Mouse (Mus musculus) cerebellum, adult 8-10 months (tissue): ENCODE results near the gene Tsga10ip.
A peak's percentile ranks its signal among the peaks of the same experiment; 100 is the strongest.
"Not testable (repeated sequence)": the region's sequence is repeated elsewhere in the genome, so short reads cannot be mapped to it uniquely, and the experiment has no call there.

Experiments used
- DNase-seq: peaks from one replicate; pipeline ENCODE4 v3.0.0; 2022

The Tsga10ip gene

GRCm38 (mm10) chr19:5388011-5388441 is 14.3 kb downstream of the Tsga10ip start:
- DNase-seq, result no peak

GRCm38 (mm10) chr19:5384715-5385114 is 17.6 kb downstream of the Tsga10ip start:
- DNase-seq, result no peak

GRCm38 (mm10) chr19:5383326-5383725 is 19.0 kb downstream of the Tsga10ip start:
- DNase-seq, result no peak

DNA sequence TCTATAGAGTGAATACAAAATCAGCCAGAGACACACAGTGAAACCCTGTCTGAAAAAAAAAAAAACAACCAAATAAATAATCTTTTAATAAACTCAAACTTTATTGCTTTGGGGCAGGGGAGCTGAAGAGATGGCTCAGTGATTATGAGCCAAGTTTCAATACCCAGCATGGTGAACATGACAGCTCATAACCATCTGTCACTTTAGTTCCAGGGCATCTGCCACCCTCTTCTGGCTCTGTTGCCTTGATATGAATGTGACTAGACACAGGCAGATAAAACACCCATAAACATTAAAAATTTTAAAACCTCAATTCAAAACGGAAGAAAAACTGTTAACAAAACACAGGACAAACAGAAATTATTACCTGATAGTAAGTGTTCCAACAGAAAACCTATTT is 24.9 kb downstream of the Tsga10ip start:
- DNase-seq, result no peak

- DNase-seq, result no peak
Measured at GRCm38 (mm10) chr19:5374748-5375147, 27.6 kb downstream of the Tsga10ip start.

- DNase-seq, result no peak
Measured at GRCm38 (mm10) chr19:5374177-5374576, 28.1 kb downstream of the Tsga10ip start.

DNA sequence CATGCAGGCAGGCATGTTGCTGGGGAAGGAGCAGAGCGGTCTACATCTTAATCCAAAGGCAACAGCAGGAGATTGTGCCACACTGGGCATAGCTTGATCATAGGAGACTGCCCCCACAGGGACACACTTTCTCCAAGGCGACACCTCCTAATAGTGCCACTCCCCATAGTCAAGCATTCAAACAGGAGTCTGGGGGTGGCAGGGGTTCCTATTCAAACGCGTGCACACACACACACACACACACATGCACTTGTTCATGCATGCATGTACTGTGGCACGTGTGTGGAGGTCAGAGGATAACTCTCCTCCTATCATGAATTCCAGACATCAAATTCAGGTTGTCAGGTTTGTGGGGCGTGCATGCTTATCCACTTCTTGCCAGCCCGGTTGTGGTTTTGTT is 29.6 kb downstream of the Tsga10ip start:
- no peak for DNase-seq

DNA sequence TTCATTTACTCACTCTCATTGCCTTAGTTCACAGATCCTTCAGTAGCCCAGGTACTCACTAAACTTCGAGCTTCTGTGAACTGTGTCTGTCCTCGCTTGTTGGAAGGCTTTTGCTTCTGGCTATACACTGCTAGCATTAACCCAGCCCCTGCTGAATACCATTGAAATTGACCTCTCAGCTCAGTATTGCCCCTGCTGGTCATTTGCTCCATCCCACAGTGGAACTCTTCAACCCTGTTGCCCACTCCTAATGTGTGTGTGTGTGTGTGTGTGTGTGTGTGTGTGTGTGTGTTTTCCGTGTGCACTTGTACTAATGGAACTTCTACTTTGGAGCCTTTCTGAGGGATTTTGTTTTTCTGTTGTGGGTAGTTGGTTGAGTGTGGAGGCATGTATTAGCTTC is 31.4 kb downstream of the Tsga10ip start:
- no peak for DNase-seq

DNA sequence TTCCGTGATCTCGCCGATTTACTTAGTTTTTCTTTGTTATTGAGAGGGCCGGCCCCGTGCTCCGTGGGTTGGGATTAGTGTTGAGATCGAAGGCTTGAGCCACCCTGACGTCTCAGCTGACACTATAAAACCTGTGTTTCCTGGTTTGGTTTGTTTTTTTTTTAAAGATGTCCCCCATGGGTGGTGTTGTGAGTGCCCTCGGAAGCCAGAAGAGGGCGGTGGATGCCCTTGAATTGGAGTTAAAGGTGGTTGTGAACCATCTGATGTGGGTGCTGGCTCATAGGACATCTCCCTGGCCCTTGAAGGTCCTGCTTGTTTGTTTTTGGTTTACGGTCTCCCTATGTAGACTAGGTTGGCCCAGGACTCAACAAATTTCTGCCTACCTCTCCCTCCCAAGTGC is 34.9 kb downstream of the Tsga10ip start:
- no peak for DNase-seq

DNA sequence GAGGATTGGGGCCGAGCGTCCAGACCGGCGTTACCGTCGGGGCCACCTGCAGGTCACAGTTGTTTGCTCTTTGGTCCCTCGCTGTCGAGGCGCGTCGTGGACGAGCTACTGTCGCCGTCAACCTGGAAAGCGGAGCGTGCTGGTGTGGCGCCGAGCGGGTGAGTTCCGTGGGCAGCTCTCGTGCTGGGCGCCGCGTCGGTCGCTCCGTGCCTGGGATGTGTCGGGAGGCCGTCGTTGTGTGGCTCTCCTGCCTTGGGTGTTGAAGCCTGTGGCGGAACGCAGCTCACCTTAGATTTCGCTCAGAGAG is 35.3 kb downstream of the Tsga10ip start, which contains the start of gene Banf1:
Banf1 (minus strand) TSS at position 116 of the 307 bp plus-strand sequence.
- DNase-seq, result no peak

- DNase-seq, result peak; percentile 97
Measured at GRCm38 (mm10) chr19:5366175-5367052, 35.9 kb downstream of the Tsga10ip start, which contains the start of gene Eif1ad. Gene Eif1ad, plus strand, starts transcription at chr19:5366741.

DNA sequence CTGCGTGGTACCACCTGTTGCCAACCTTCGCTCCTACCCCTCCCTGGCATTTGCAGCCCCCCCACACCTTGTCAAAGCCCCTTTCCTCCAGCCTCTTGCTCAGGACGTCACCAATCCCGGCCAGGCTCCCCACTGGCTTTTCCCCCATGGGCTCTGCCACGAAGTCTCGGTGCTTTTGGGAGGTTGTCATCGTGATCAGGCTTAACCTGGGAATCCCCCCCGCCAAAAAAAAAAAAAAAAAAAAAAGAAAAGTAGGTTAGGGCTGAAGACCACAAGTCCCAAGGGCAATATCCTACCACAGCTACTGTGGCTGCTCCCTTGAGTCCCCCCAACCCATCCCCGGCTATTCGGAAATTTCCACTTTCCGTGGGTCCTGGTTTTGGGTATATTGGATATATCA is 36.6 kb downstream of the Tsga10ip start:
- no peak for DNase-seq

GRCm38 (mm10) chr19:5364124-5364523 is 38.2 kb downstream of the Tsga10ip start:
- no peak for DNase-seq

DNA sequence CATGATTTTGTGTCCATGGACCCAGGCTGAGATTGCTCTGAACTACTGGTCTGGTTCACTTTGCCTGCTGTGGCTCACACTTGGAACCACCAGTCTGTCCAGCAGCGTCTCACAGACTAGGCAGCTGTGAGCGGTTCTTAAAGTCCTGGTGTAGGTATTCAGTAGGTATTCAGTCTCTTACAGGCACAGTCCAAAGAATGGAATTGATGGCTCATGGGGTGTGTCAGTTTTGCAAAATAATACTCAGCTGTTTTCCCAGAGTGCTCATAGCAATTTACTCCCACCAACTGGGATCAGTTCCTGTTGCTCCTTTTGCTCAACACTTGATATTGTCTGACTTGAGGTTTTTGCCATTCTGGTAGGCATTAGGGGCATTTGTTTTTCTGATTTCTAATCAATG is 40.1 kb downstream of the Tsga10ip start:
- DNase-seq, result no peak

DNA sequence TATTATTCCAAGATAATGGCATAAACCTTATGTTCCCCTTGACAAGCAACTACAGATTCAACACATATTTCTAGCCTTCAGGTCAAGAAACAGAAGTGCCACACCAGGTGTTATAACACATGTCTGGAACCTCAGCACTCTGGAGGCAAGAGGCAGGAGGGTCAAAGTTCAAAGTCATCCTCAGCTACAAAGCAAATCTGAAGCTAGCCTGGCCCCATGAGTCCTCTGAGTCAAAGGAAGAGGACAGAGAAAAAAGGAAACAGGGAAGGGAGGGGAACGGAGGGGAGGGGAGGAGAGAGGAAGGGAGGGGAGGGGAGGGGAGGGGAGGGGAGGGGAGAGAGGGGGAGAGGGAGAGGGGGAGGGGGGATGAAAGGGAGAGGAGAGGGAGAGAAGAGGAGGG is 46.2 kb downstream of the Tsga10ip start:
- DNase-seq, result no peak

DNA sequence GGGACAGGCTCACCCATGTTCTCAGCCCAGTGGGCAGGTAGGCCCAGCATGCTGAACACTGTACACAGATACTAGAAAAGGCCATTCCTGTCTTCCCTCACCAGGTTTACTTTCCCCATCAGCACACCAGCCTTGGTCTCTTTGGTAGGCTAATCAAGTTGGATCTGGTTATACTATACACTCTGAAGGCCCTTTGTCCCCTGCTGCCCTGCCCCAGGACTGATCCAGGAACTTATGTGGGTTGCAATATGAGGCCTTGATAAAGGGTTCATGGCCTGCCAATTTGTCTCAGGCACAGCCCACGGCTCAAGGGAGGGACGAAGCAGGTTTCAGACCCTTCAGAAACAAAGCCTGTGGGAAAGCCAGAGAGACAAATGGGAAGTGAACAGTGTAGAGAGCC is 48.7 kb downstream of the Tsga10ip start:
- no peak for DNase-seq

DNA sequence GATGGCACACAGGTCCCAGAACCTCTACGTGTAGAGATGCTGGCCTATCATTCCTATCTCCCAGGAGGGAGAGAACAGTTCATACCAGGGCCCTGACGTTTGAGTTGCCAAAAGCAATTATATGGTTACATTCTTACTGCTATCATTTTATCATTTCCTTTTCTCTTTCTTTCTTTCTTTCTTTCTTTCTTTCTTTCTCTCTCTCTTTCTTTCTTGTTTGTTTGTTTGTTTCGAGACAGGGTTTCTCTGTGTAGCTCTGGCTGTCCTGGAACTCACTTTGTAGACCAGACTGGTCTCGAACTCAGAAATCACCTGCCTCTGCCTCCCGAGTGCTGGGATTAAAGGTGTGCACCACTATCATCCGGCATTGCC is 52.8 kb downstream of the Tsga10ip start, which contains the start of gene Cst6:
Cst6 (minus strand) TSS at position 73 of the 372 bp plus-strand sequence.
- DNase-seq, result not testable (repeated sequence)

DNA sequence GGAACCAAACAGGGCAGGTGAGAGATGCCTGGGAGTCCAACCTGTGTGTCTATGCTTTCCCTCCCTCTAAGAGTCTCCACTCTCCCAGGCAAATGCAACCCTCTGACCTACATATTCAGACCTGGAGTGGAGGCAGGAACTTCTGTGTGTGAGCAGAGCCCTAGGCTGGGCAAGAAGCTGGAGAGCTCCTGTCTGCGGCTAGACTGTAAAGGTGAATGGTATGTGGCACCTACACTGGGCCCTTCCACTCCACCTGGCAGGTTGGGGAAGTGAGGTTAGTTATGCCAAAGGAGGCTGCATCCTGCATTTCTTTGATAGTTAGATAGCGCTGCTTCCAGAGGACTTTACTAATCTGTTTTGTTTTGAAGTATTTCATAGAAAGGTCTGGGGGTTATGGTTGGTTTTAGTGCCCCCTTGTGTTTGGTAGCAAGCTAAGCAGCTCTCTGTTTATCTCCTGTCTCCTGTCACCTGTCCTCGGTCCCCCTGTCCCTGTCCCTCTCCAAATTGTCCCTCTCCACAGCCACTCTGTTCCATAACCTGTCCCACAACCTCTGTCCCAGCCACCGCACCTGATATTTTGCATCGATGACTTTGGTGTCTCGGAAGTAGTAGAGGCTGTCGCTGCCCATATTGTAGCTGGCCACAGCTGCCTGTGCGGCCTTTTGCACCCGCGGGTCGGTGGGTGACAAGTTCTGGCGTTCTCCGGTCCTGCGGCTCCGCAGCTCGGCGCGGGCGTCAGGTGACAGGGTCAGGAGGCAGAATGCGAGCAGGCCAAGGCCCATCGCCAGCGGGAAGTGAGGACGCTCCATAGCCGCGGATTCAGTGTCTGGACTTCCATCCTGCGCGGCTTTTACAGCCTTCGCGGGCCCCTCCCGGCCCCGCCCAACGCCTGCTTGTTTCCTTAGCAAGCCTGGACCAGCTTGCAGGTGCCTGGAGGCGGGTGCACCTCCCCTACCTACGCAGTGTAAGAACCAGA is 53.5 kb downstream of the Tsga10ip start:
- DNase-seq, result peak; percentile 62

- DNase-seq, result no peak
Measured at GRCm38 (mm10) chr19:5348064-5348463, 54.3 kb downstream of the Tsga10ip start.

DNA sequence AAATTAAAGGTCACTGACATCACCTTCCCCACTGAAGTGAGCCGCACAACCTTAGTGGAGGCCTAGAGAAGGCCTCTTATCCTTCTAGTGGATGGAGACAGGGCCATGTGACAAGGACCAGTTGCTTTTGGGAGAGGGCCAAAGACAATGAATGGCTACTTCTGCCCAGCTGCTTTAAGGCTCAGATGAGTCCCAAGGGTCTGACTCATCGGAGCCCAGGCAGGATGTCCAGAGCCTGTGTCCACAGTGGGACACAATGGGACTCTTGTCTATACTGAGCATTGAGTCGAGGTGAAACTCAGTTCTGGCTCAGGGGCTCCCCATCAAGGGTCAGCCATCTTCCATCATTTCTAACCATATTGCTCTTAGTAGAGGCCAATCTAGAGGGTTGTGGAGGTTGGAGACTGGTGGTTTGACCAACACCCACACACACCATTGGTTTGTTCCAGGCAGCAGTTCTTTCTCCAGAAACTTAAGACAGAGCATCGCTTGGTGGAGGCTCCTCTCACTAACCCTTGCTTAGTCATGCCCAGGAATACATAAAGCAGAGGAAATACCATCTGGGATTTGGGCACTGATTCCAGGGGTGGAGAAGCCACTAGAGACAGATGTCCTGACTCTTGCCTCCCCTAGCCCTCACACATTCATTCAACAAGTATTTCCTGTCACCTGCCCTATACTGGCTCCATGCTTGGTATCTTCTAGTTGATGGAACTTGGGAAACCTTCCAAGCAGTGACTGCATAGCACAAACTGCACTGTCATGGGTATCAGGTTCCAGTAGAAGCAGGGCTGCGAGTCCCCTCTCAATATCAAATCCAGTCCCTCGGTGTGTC is 56.8 kb downstream of the Tsga10ip start:
- DNase-seq, result no peak

DNA sequence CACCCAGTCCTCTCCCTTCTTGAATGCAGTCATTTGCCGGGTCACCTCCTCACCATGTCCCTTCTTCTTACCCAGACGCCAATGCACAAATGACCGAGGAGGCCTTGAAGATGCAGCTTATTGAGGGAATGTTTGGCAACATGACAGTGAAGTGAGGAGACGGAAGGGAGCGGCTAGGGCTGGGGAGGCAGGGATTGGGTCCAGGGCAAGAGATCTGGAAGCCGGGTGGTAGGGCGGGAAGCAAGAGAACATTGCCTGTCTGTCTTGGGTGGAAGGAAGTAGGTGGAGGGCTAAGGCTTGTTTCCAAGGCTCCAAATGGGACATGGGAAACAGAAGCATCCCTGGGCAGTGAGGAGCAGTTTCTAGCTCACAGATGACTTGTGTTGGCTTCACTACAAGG is 61.0 kb downstream of the Tsga10ip start:
- no peak for DNase-seq
